Mouse (Mus musculus) CD4-positive helper T cell, adult 2 months (primary cell): ENCODE measurements at regions not wholly inside any gene's neighbourhood (a gene's known extent, or its start where the extent isn't known, plus 50 kb on each side); places are given as distances from the start of the nearest gene placed in this dataset.
"Not testable (repeated sequence)": the region's sequence is repeated elsewhere in the genome, so short reads cannot be mapped to it uniquely, and the experiment has no call there.

Experiments used
- DNase-seq: peaks from one replicate; pipeline ENCODE4 v3.0.0-alpha.2; 2012; ENCODE audit warnings: low read depth, missing footprints, low spot score

DNA sequence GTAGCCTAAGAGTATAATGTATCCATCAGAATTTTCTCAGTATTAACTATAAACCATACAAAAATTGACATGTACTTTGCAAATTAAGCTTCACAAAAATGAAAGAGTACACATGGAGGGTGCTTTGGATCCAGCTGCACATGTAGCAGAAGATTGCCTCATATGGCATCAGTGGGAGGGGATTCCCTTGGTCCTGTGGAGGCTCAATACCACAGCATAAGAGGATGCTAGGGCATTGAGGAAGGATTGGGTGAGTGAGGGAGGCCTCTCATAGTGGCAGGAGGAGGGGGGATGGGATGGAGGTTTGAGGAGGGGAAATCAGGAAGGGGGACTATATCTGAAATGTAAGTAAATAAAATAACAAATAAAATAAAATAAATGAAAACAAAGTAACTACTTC is 301.7 kb upstream of the Cntn5 start:
- no peak for DNase-seq

DNA sequence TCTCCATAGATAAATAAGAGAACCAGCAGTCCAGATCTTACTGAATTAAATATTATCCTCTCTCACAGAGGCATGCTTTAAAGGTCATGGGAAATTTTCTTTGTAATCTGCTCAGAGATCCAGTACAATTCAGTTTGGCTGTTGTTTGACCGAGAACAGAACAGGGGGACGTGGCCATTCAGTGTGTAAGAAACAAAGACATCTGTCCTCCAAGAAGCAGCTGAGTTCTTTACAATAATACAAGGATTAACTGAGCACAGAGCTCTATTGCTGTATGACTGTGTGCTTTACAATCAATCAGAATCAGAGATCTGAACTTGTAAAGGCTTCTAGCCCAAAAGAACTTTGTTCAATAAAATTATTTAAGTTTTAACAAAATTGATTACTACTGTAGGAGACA is 287.6 kb upstream of the Cntn5 start:
- DNase-seq: no peak

- DNase-seq: no peak
Measured at GRCm38 (mm10) chr9:11145799-11146198, 241.2 kb upstream of the Cntn5 start.

DNA sequence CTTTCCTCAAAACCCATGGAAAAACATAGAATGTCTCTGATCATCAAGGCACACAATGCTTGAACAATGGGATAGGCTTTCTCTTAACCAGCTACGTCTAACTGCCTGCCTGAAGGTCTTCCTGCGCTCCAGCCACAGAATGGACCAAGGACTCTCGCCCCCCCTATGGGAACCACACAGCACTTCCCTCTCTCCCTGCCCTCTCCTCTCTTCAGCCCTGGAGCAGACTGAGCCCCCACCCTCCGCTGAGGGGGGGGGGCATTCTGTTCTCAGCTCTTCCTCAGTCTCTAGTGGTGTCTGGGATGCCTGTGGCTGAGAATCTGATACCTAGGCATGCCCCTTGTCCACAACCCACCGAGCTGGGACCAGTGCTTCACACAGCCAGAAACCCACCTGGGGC is 222.3 kb upstream of the Cntn5 start:
- DNase-seq: no peak

DNA sequence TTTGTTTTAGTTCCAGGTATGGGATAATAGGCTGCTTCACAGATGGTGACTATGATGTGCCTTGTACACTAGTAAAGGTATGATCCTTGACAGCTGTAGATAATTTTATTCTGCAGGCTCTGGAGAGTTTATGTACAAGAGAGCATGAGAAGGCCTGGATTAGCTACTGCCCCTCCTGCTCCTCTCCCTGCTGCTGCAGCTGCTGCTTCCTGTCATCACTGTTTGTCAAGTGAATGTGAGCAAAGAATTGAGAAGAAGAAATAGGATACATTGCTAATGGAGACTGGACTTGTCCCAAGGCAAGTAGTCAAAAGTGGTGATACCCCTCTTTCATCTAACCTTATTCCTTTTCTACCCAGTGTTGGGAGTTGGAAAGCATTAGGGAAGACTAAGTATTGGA is 214.6 kb upstream of the Cntn5 start:
- no peak for DNase-seq

DNA sequence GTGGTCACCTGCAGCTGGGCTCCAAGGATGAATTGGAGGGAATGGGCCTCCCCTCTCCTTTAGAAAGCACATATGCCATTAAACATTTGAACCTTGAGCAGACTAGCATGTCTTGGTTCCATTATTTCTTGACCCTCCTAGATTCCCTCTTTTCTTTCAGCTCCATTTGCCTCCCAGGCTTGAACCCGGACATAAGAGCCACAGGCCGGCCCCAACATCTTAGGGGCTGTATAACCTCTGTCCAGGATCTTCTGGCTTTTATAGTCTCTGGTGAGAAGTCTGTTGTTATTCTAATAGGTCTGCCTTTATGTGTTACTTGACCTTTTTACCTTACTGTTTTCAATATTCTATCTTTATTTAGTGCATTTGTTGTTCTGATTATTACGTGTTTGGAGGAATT is 203.3 kb upstream of the Cntn5 start:
- DNase-seq: not testable (repeated sequence)

GRCm38 (mm10) chr9:11107212-11107611 is 202.6 kb upstream of the Cntn5 start:
- DNase-seq: not testable (repeated sequence)

DNA sequence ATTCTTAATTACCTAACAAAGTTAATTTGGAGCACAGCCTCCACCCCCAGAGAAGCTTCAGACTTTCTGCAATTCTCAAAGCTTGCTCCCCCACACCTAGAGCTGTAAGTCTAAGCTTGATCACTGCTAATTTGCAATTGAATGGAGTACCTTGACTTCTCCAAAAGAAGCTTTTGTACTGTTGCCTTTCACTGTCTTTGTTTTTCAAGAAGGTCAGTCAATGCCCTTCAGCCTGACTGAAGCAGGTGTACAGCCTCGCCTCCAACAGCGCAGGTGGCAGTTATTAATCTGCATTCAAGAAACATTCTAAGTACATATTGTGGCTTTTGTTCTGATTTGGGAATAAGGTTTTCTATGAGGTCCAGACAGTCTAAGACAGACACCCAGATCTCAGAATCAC is 201.7 kb upstream of the Cntn5 start:
- no peak for DNase-seq

DNA sequence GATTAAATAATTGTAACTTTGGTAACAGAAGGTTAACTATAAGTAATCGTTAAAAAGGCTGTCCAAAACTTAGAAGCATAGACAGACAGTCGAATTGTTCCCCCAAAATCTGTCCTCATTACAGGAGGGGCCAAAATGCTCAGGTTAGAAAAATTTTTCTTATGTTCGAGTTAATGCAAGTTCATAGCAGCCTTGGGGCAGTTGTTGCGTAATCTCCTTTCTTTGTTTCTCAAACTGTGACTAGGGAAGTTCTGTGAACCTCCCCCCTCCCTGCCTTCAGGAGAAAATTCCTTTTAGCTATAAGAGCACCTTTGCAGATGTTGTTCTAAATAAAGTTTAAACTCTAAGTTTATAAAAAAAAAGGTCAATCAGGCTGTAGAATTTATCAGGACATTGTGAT is 198.9 kb upstream of the Cntn5 start:
- no peak for DNase-seq

- no peak for DNase-seq
Measured at GRCm38 (mm10) chr9:11092874-11093273, 188.3 kb upstream of the Cntn5 start.

DNA sequence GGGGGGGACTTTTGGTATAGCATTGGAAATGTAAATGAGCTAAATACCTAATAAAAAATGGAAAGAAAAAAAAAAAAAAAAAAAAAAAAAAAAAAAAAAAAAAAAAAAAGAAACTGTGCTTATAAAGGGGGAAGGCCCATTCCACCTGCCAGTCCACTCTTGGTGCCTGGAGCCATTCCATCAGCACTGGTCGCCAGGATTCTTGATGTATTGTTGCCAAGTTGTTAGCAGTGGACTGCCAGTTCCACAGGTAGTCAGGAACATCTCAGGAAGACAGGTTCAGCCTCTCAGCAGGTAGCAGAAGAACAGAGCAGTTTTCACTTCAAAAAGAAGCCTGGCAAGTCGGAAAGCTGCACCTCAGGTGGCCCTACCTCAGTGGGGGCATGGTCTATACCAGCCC is 162.6 kb upstream of the Cntn5 start:
- DNase-seq: not testable (repeated sequence)

GRCm38 (mm10) chr9:11062856-11063255 is 158.3 kb upstream of the Cntn5 start:
- DNase-seq: no peak
